Mouse (Mus musculus) kidney, embryonic 16.5 days (tissue): ENCODE data around the gene Zfhx3. TPM values are rescaled to one million over a fixed set of nuclear protein-coding genes. Genes with fewer than 3 reads are reported as not detected.

Experiments
- ATAC-seq: fragments of 200-750 bp; cut with Nextera tagmentation; 2 replicates; pipeline ENCODE4 v1.8.0; 2017; ENCODE audit warnings: moderate TSS enrichment; ENCODE audit not compliant: low FRiP score, low TSS enrichment
- H3K27ac ChIP-seq: fragments of 300-500 bp; sonication (generic); 2 replicates; pipeline ENCODE4 v1.5.1; 2014; ENCODE audit warnings: low read length
- H3K27me3 ChIP-seq: fragments of 300-500 bp; sonication (generic); 2 replicates; pipeline ENCODE4 v1.6.1; 2014; ENCODE audit warnings: low read length, control low read depth, mixed read lengths; ENCODE audit not compliant: insufficient read depth
- H3K36me3 ChIP-seq: fragments of 300-500 bp; sonication (generic); 2 replicates; pipeline ENCODE4 v1.6.1; 2014; ENCODE audit warnings: low read length, control low read depth, mixed read lengths; ENCODE audit not compliant: insufficient read depth
- H3K4me1 ChIP-seq: fragments of 300-500 bp; sonication (generic); 2 replicates; pipeline ENCODE4 v1.6.1; 2014; ENCODE audit warnings: low read length, control low read depth, mixed read lengths; ENCODE audit not compliant: insufficient read depth
- H3K4me2 ChIP-seq: fragments of 300-500 bp; sonication (generic); replicated peaks from 2 replicates; pipeline ENCODE4 v1.6.1; 2014; ENCODE audit warnings: low read depth, low read length
- H3K4me3 ChIP-seq: fragments of 300-500 bp; sonication (generic); 2 replicates; pipeline ENCODE4 v1.5.1; 2014; ENCODE audit warnings: mild to moderate bottlenecking, low read length
- H3K9ac ChIP-seq: fragments of 300-500 bp; sonication (generic); replicated peaks from 2 replicates; pipeline ENCODE4 v1.6.1; 2014; ENCODE audit warnings: low read length
- H3K9me3 ChIP-seq: fragments of 300-500 bp; sonication (generic); 2 replicates; pipeline ENCODE4 v1.6.1; 2016; ENCODE audit warnings: low read length, control low read depth
- WGBS: fragments of 180-500 bp; shearing (Covaris S2); extraction: QIAGEN DNeasy Blood & Tissue Kit; methylation state at CpG from one replicate; pipeline ENCODE4 v1.1.7; 2014; 5-methylcytosine and 5-hydroxymethylcytosine counted together
- polyA plus RNA-seq: library from polyadenylated mRNA; unstranded; fragments of >200 nt; fragmentation: Nextera tagmentation; extraction: Ambion mirVana; gene quantifications from 2 replicates; pipeline ENCODE4 v1.2.1, GENCODE M21; 2015

The Zfhx3 gene
- polyA plus RNA-seq, 1 experiment from 2014 or later = 6.6 TPM

DNA sequence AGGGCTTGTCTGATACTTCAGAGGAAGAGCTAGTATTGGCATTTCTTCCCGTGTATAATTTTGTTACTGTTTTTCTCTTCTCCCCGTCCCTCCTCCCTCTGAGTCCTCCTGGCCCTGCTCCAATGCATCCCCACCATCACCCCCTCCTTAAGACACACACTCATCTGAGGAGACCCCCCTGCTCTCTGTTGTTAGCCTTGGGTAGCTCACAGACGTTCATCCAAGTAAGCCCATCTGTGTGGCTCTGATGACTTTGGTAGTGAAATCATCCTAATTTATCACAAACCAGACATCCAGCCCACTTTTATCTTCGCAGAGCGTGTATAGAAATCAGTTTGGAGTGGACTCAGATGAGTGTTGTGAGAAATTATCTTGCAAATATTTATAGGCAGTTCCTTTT, 4.4 kb downstream of the Zfhx3 start:
- 63% methylated on average over 5 of the region's 5 CpGs for WGBS
- no peak for ATAC-seq
- Histone ChIP-seq H3K4me2 (no peak overlapping the region), H3K36me3 (no peaks in the 10 kb centered on the region), H3K27me3 (peaks cover 65% of the 10 kb centered on the region), H3K27ac (no peak overlapping the region), H3K9me3 (no peaks in the 10 kb centered on the region), H3K4me3 (no peak overlapping the region), H3K4me1 (peaks cover 17% of the 10 kb centered on the region), H3K9ac (no peak overlapping the region)

GRCm38 (mm10) chr8:107955887-107956286, 13.4 kb downstream of the Zfhx3 start:
- Histone ChIP-seq H3K27ac (no peak overlapping the region), H3K4me2 (no peak overlapping the region), H3K27me3 (no peaks in the 10 kb centered on the region; the same call in 1 of the 2 replicates), H3K4me3 (no peak overlapping the region), H3K4me1 (0 out of 2 replicates have a peak, but pooled peaks cover 5% of the 10 kb centered on the region), H3K9me3 (no peaks in the 10 kb centered on the region), H3K9ac (no peak overlapping the region), H3K36me3 (no peaks in the 10 kb centered on the region)
- no peak for ATAC-seq
- WGBS = 68% methylated on average over 3 of the region's 3 CpGs

DNA sequence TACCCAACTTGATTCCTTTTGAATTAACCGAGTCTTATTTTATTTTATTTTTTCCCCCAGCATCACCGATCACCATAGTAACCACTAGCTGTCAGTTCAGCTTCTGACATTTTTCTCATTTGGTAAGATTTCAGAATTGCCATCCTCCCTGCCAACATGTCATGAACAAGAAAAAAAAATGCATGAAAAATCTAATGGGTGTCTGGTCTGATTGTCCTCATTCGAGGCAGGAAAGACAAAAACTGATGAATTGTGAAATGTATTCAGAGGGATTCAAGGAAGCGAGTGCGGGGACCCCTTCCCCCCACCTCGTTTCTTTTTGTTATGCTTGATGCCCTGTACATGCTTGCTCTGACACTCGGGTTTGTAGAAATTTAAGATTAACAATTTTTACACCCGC, 15.1 kb downstream of the Zfhx3 start:
- H3K4me1 ChIP-seq = 0 out of 2 replicates have a peak, but pooled peaks cover 4% of the 10 kb centered on the region
- no peak for ATAC-seq

GRCm38 (mm10) chr8:107960466-107960865, 18.0 kb downstream of the Zfhx3 start:
- peak overlapping the region; percentile 30 for H3K4me2 ChIP-seq
- 0 out of 2 replicates have a peak, but pooled peaks cover 3% of the 10 kb centered on the region for H3K4me1 ChIP-seq
- ATAC-seq = no peak
- H3K9me3 ChIP-seq = no peaks in the 10 kb centered on the region
- H3K9ac ChIP-seq = no peak overlapping the region
- H3K27me3 ChIP-seq = no peaks in the 10 kb centered on the region
- H3K36me3 ChIP-seq = no peaks in the 10 kb centered on the region
- no peak overlapping the region for H3K4me3 ChIP-seq
- WGBS = 50% methylated on average over 11 of the region's 11 CpGs
- no peak overlapping the region for H3K27ac ChIP-seq

More for the DNA sequence above, 15.1 kb downstream of the Zfhx3 start:
- WGBS = 77% methylated on average over 8 of the region's 8 CpGs
- Histone ChIP-seq H3K27me3 (no peaks in the 10 kb centered on the region), H3K9ac (no peak overlapping the region), H3K9me3 (no peaks in the 10 kb centered on the region), H3K27ac (no peak overlapping the region), H3K36me3 (no peaks in the 10 kb centered on the region), H3K4me2 (no peak overlapping the region), H3K4me3 (no peak overlapping the region)

DNA sequence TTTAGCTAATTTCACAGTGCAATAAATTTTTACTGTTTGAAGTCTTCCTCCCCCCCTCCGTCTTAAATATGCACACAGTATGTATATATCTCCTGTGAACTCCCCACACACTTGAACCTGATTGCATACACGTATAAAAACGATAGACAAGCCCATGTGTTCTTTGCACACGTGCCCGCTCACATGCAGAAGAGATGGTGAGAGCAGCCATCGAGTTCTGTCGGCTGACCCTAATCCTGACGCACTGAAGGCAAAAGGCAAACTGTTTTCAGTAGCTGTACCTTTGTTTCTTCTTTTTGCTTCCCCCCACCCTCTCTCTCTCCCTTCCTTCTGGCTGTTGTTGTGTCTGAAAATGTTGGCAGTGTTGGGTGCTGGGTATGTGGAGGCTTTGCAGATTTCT, 18.4 kb downstream of the Zfhx3 start:
- ATAC-seq = no peak
- Histone ChIP-seq H3K9me3 (no peaks in the 10 kb centered on the region), H3K27ac (no peak overlapping the region), H3K4me2 (peak overlapping the region; percentile 30; the same call in 1 of the 2 replicates), H3K9ac (no peak overlapping the region), H3K27me3 (no peaks in the 10 kb centered on the region), H3K4me3 (no peak overlapping the region), H3K36me3 (no peaks in the 10 kb centered on the region), H3K4me1 (0 out of 2 replicates have a peak, but pooled peaks cover 3% of the 10 kb centered on the region)
- 61% methylated on average over 8 of the region's 8 CpGs for WGBS

- Histone ChIP-seq H3K9me3 (no peaks in the 10 kb centered on the region), H3K27ac (no peak overlapping the region), H3K4me1 (no peaks in the 10 kb centered on the region), H3K27me3 (no peaks in the 10 kb centered on the region), H3K4me3 (no peak overlapping the region), H3K9ac (no peak overlapping the region), H3K4me2 (no peak overlapping the region), H3K36me3 (no peaks in the 10 kb centered on the region)
- WGBS = 75% methylated on average over 4 of the region's 4 CpGs
- ATAC-seq = no peak
These were observed 29.8 kb downstream of the Zfhx3 start for GRCm38 (mm10) chr8:107972198-107972597.

DNA sequence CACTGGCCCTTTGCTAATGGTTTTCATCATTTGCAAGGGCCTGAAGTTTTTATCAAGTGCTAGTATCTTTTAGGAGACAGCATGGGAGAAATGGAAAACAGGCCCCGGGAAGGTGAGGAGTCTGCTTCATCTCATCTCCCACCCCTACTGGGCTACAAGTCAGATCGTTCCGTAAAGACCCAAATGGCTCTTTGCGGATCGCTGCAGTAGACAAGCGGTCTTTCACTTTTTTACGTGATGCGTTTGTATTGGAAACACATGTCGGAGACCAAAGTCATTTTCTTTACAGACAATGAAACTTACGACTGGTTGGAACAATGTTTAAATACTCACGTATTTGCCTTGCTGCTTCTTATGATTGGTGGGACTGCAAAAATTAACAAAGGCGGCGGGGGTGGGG, 32.0 kb downstream of the Zfhx3 start:
- no peak overlapping the region for H3K4me2 ChIP-seq
- WGBS = 82% methylated on average over 13 of the region's 13 CpGs
- no peak for ATAC-seq
- H3K27ac ChIP-seq = no peak overlapping the region
- no peaks in the 10 kb centered on the region for H3K4me1 ChIP-seq
- no peak overlapping the region for H3K9ac ChIP-seq
- no peaks in the 10 kb centered on the region for H3K27me3 ChIP-seq
- no peaks in the 10 kb centered on the region for H3K9me3 ChIP-seq
- no peaks in the 10 kb centered on the region for H3K36me3 ChIP-seq
- H3K4me3 ChIP-seq = no peak overlapping the region

- 74% methylated on average over 1 of the region's 1 CpGs for WGBS
- no peak overlapping the region for H3K27ac ChIP-seq
- no peaks in the 10 kb centered on the region for H3K36me3 ChIP-seq
- H3K4me3 ChIP-seq = no peak overlapping the region
- no peaks in the 10 kb centered on the region for H3K4me1 ChIP-seq
- H3K4me2 ChIP-seq = no peak overlapping the region
- no peaks in the 10 kb centered on the region for H3K27me3 ChIP-seq
- no peak overlapping the region for H3K9ac ChIP-seq
- H3K9me3 ChIP-seq = no peaks in the 10 kb centered on the region
- ATAC-seq = no peak
These were observed 35.8 kb downstream of the Zfhx3 start for GRCm38 (mm10) chr8:107978247-107978646.

- 39% methylated on average over 10 of the region's 10 CpGs for WGBS
- H3K9me3 ChIP-seq = no peaks in the 10 kb centered on the region
- H3K4me2 ChIP-seq = no peak overlapping the region
- H3K27ac ChIP-seq = no peak overlapping the region
- no peak for ATAC-seq
- no peaks in the 10 kb centered on the region for H3K36me3 ChIP-seq
- H3K4me3 ChIP-seq = no peak overlapping the region
- no peak overlapping the region for H3K9ac ChIP-seq
- H3K27me3 ChIP-seq = no peaks in the 10 kb centered on the region
- no peaks in the 10 kb centered on the region for H3K4me1 ChIP-seq
These were observed 38.2 kb downstream of the Zfhx3 start for GRCm38 (mm10) chr8:107980618-107981017.

GRCm38 (mm10) chr8:107986629-107987028, 44.2 kb downstream of the Zfhx3 start:
- Histone ChIP-seq H3K36me3 (no peaks in the 10 kb centered on the region), H3K4me3 (no peak overlapping the region), H3K9me3 (no peaks in the 10 kb centered on the region), H3K4me1 (no peaks in the 10 kb centered on the region), H3K4me2 (no peak overlapping the region), H3K27me3 (no peaks in the 10 kb centered on the region), H3K9ac (no peak overlapping the region), H3K27ac (no peak overlapping the region)
- ATAC-seq = no peak; the same call in 1 of the 2 replicates
- WGBS = 47% methylated on average over 15 of the region's 15 CpGs
